Mouse (Mus musculus) midbrain, embryonic 11.5 days (tissue): ENCODE data around the gene Tmem41b. TPM values are rescaled to one million over a fixed set of nuclear protein-coding genes. Genes with fewer than 3 reads are reported as not detected.
A peak's percentile ranks its signal among the peaks of the same experiment; 100 is the strongest.

Experiments used
- ATAC-seq: fragments of 200-750 bp; cut with Nextera tagmentation; 2 replicates; pipeline ENCODE4 v1.8.0; 2017; ENCODE audit warnings: moderate TSS enrichment, moderate library complexity; ENCODE audit not compliant: low FRiP score
- DNase-seq: peaks from one replicate; pipeline ENCODE4 v3.0.0; 2015; ENCODE audit warnings: low spot score; ENCODE audit errors: missing footprints
- H3K27ac ChIP-seq: fragments of 300-500 bp; sonication (generic); 2 replicates; pipeline ENCODE4 v1.5.1; 2014; ENCODE audit warnings: low read depth, low read length
- H3K27me3 ChIP-seq: fragments of 300-500 bp; sonication (generic); 2 replicates; pipeline ENCODE4 v1.6.1; 2014; ENCODE audit warnings: mild to moderate bottlenecking, low read length, moderate library complexity, mixed read lengths; ENCODE audit not compliant: control insufficient read depth, insufficient read depth
- H3K36me3 ChIP-seq: fragments of 300-500 bp; sonication (generic); 2 replicates; pipeline ENCODE4 v1.6.1; 2014; ENCODE audit warnings: mild to moderate bottlenecking, low read length, moderate library complexity, mixed read lengths; ENCODE audit not compliant: control insufficient read depth, insufficient read depth
- H3K4me1 ChIP-seq: fragments of 300-500 bp; sonication (generic); 2 replicates; pipeline ENCODE4 v1.6.1; 2014; ENCODE audit warnings: low read length; ENCODE audit not compliant: control insufficient read depth, insufficient read depth
- H3K4me2 ChIP-seq: fragments of 300-500 bp; sonication (generic); 2 replicates; pipeline ENCODE4 v1.6.1; 2014; ENCODE audit warnings: mild to moderate bottlenecking, moderate library complexity
- H3K4me3 ChIP-seq: fragments of 300-500 bp; sonication (generic); 2 replicates; pipeline ENCODE4 v1.5.1; 2014; ENCODE audit warnings: low read depth, low read length
- H3K9ac ChIP-seq: fragments of 300-500 bp; sonication (generic); 2 replicates; pipeline ENCODE4 v1.6.1; 2014; ENCODE audit warnings: low read length
- H3K9me3 ChIP-seq: fragments of 300-500 bp; sonication (generic); 2 replicates; pipeline ENCODE4 v1.6.1; 2016; ENCODE audit warnings: low read length; ENCODE audit not compliant: control insufficient read depth
- WGBS: fragments of 180-500 bp; shearing (Covaris S2); extraction: QIAGEN DNeasy Blood & Tissue Kit; methylation state at CpG from one replicate; pipeline ENCODE4 v1.1.7; 2014; 5-methylcytosine and 5-hydroxymethylcytosine counted together
- polyA plus RNA-seq: library from polyadenylated mRNA; unstranded; fragments of >200 nt; fragmentation: Nextera tagmentation; extraction: Ambion mirVana; gene quantifications from 2 replicates; pipeline ENCODE4 v1.2.1, GENCODE M21; 2014

Tmem41b gene
- polyA plus RNA-seq, 1 experiment from 2014 or later = 85.6 TPM

GRCm38 (mm10) chr7:109965658-109966057 lies 21.1 kb downstream of the Tmem41b start:
- peaks cover 2% of the 10 kb centered on the region; the same call in 1 of the 2 replicates for H3K4me1 ChIP-seq
- H3K4me3 ChIP-seq = no peak overlapping the region
- no peaks in the 10 kb centered on the region for H3K36me3 ChIP-seq
- no peak for ATAC-seq
- H3K27ac ChIP-seq = no peak overlapping the region
- no peak for DNase-seq
- no peak overlapping the region for H3K9ac ChIP-seq
- H3K9me3 ChIP-seq = no peaks in the 10 kb centered on the region; the same call in 1 of the 2 replicates
- H3K27me3 ChIP-seq = no peaks in the 10 kb centered on the region
- H3K4me2 ChIP-seq = no peak overlapping the region

GRCm38 (mm10) chr7:109963707-109964106 lies 23.0 kb downstream of the Tmem41b start:
- H3K9me3 ChIP-seq = no peaks in the 10 kb centered on the region; the same call in 1 of the 2 replicates
- no peak overlapping the region for H3K9ac ChIP-seq
- no peak overlapping the region for H3K4me3 ChIP-seq
- H3K36me3 ChIP-seq = no peaks in the 10 kb centered on the region
- peaks cover 11% of the 10 kb centered on the region for H3K4me1 ChIP-seq
- DNase-seq (peak; percentile 79), ATAC-seq (no peak)
- no peak overlapping the region for H3K4me2 ChIP-seq
- 91% methylated on average over 4 of the region's 4 CpGs for WGBS
- H3K27ac ChIP-seq = no peak overlapping the region
- H3K27me3 ChIP-seq = no peaks in the 10 kb centered on the region

GRCm38 (mm10) chr7:109962596-109962995 lies 24.1 kb downstream of the Tmem41b start:
- no peaks in the 10 kb centered on the region for H3K27me3 ChIP-seq
- H3K4me2 ChIP-seq = no peak overlapping the region
- H3K27ac ChIP-seq = no peak overlapping the region
- H3K9ac ChIP-seq = no peak overlapping the region
- peaks cover 20% of the 10 kb centered on the region for H3K4me1 ChIP-seq
- no peak overlapping the region for H3K4me3 ChIP-seq
- DNase-seq (no peak), ATAC-seq (no peak)
- no peaks in the 10 kb centered on the region; the same call in 1 of the 2 replicates for H3K9me3 ChIP-seq
- no peaks in the 10 kb centered on the region for H3K36me3 ChIP-seq
- WGBS = 81% methylated on average over 4 of the region's 4 CpGs

GRCm38 (mm10) chr7:109961570-109961969 lies 25.2 kb downstream of the Tmem41b start:
- WGBS = 95% methylated on average over 2 of the region's 2 CpGs
- no peak overlapping the region for H3K27ac ChIP-seq

DNA sequence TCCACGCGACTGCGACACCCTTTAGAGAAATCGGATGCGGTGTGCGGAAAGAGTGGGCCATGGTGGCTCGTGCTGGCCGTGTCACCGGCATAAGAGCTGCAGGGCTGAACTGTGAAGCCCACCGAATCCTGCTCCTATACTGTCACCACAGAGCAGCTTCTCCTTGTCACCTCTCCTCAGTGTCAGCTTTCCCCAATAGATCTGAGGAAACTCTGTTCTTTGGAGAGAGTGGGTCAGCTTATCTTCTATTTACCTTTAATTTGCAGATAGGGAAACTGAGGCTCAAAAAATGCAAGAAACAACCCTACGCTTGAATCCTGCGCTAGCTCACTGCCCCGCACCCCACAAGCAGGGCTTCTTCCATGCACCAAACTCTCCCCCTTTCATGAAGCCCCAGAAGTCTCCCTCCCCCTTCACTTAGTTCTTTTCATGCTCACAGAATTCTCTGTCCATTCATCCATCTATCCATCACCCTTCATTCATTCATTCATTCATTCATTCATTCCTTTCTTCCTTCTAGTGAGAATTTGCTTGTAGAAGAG lies 26.0 kb downstream of the Tmem41b start:
- H3K9me3 ChIP-seq = no peaks in the 10 kb centered on the region; the same call in 1 of the 2 replicates
- ATAC-seq (peak; percentile 28; the same call in 1 of the 2 replicates), DNase-seq (no peak)
- peak overlapping the region; percentile 85 for H3K27ac ChIP-seq
- H3K9ac ChIP-seq = peak overlapping the region; percentile 96
- WGBS = 7% methylated on average over 13 of the region's 13 CpGs
- peaks cover 24% of the 10 kb centered on the region for H3K4me1 ChIP-seq
- H3K4me3 ChIP-seq = peak overlapping the region; percentile 92
- peak overlapping the region; percentile 82 for H3K4me2 ChIP-seq
- no peaks in the 10 kb centered on the region for H3K27me3 ChIP-seq
- H3K36me3 ChIP-seq = no peaks in the 10 kb centered on the region

More at GRCm38 (mm10) chr7:109961570-109961969, 25.2 kb downstream of the Tmem41b start:
- Histone ChIP-seq H3K4me3 (no peak overlapping the region), H3K9ac (no peak overlapping the region), H3K27me3 (no peaks in the 10 kb centered on the region), H3K9me3 (no peaks in the 10 kb centered on the region; the same call in 1 of the 2 replicates), H3K4me2 (no peak overlapping the region), H3K36me3 (no peaks in the 10 kb centered on the region), H3K4me1 (peaks cover 24% of the 10 kb centered on the region)
- ATAC-seq (no peak), DNase-seq (no peak)

DNA sequence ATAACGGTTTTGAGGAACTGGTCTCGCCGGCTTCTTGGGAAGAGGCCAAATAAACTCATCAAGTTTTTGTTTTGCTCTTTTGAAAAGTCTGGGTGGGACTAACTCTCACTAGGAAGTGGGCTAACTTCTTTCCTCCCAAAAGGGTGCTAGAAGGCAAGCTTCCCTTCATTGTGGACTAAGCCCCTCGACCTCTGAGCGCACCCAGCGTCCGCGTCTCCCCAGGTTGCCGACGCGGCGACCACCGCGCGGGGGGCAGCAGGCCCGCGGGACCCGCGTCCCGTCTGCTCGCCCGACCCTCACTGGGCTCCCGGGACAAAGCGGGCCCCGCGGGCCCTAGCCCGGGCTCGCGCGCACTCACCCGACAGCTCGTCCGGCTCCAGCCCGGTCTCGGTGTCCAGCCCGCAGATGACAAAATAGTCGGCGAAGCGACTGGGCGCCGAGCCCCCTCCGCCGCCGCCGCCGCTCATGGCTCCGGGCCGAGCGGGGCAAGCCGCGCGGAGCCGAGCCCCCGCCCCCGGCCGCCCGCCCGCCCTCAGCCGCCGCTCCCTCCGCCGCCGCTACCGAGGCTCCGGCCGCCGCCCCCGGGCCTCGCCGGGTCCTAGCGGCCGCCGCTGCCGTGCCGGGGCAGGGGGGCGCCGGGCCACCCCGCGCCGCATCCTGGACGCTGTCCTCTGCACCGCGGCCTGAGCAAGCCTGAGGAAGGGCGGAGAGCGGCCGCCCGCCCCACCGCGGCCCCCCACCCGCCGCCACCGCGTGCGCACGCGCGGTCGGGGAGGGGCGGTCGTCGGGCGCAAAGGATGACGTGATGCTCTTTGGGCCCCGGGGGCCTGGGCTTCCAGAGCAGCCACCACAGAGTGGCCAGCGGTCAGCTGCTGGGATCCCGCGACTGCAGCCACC lies 26.8 kb downstream of the Tmem41b start, which contains the start of gene Dennd5a:
Gene Dennd5a, minus strand, starts transcription at position 755 of the 897 bp plus-strand sequence.
- Histone ChIP-seq H3K9ac (peak within 1 kb of the TSS; percentile 96), H3K27ac (peak within 1 kb of the TSS; percentile 85), H3K36me3 (no peaks in the 10 kb centered on the region), H3K4me2 (peak within 1 kb of the TSS; percentile 82), H3K4me3 (peak within 1 kb of the TSS; percentile 92), H3K27me3 (no peaks in the 10 kb centered on the region), H3K4me1 (peaks cover 24% of the 10 kb centered on the region), H3K9me3 (no peaks in the 10 kb centered on the region; the same call in 1 of the 2 replicates)
- DNase-seq (peak; percentile 98), ATAC-seq (peak; percentile 97)
- under 1% methylated on average over 86 of the region's 107 CpGs for WGBS

DNA sequence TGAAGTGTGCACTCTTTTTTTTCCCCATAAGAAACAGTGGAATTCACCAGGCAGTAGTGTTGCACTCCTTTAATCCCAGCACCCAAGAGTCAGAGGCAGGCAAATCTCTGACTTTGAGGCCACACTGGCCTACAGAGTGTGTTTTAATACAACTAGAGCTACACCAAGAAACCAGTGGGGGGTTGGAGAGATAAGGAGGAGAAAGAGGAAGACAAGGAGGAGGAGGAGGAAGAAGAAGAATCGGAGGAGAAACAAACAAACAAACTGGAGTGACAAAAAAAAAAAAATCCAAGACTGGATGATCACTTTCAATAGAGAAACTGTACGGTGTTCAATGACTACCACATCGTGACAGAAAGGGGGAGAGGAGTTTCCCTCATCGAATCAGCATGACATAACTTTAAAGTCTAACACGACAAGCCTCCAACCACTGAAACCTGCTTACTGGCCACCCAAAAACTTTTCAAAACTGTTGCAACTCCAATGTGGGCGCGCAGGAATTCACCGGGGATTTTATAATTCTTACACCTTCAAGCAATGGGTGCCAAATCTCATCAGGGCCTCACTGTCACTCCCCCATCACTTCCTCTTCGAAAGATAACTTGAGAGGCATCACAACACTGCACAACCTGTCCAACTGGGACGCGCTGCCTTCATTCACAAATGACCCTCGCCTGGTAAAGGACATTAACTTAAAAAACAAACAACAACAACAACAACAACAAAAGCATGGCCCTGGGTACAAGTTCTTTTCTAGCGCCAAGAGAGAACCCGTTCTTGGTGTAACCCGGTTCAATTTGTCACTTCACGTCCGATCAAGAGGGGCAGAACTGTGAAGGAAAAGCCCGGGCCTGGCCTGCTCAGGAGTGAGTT lies 27.6 kb downstream of the Tmem41b start:
- Histone ChIP-seq H3K27ac (peak overlapping the region; percentile 85), H3K9me3 (no peaks in the 10 kb centered on the region; the same call in 1 of the 2 replicates), H3K27me3 (no peaks in the 10 kb centered on the region), H3K36me3 (no peaks in the 10 kb centered on the region), H3K4me1 (peaks cover 24% of the 10 kb centered on the region), H3K4me2 (peak overlapping the region; percentile 82), H3K4me3 (peak overlapping the region; percentile 92), H3K9ac (peak overlapping the region; percentile 96)
- no peak for ATAC-seq
- 8% methylated on average over 18 of the region's 18 CpGs for WGBS
- DNase-seq = peak; percentile 89

DNA sequence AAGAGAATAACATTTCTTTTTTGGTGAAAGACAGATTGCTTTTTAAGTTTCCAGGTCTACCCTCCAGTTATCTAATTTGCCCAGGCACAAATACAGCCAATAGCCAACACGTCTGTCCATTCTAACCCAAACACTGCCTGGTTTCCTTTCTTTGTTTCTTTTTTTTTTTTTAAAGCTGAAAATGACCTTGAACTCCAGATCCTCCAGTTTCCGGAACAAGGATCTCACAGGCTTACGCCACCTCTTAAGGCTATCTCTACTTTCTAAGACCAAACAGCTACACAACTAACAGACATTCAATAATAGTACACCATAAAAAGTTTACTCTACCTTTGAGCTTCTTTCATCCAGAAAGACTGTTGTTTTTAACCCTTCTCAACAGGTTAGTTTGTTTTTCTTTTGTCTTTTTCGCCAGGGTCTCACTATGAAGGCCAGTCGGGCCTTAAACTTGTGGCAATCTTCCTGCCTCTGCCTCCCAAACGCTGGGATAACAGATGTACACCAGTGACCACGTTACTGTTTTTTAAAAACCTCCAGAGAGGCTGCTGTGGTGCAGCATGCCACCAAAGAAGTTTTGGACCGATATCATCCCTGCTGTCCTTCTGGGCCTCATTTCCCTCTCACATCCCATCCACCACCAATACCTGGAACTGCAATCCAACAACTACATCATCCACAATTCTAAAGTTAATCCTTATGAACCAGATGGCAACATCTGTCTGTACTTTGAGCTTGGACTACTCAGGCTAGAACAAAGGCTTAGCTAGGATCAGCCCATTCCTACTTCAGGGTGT lies 28.5 kb downstream of the Tmem41b start:
- Histone ChIP-seq H3K4me1 (peaks cover 24% of the 10 kb centered on the region), H3K9me3 (no peaks in the 10 kb centered on the region), H3K27ac (no peak overlapping the region), H3K9ac (peak overlapping the region; percentile 96), H3K27me3 (no peaks in the 10 kb centered on the region), H3K4me2 (peak overlapping the region; percentile 82), H3K36me3 (no peaks in the 10 kb centered on the region), H3K4me3 (peak overlapping the region; percentile 92; the same call in 1 of the 2 replicates)
- no peak for DNase-seq
- 78% methylated on average over 8 of the region's 8 CpGs for WGBS
- no peak for ATAC-seq
